Mouse (Mus musculus) adrenal gland, postnatal 4 days (tissue): Measurements from ENCODE around the gene Armc6. TPM values are rescaled to one million over a fixed set of nuclear protein-coding genes. Genes with fewer than 3 reads are reported as not detected.

Experiments
- DNase-seq, 2 experiments: peaks; one replicate each; pipeline ENCODE4 v3.0.0; 2021 to 2022; ENCODE audit warnings: low spot score in 2 of 2, mixed read lengths in 2 of 2
- long read RNA-seq, 2 experiments: library from polyadenylated mRNA; stranded (forward); transcript quantifications; one replicate each; pipeline ENCODE4 v2.0.0; 2021
- total RNA-seq, 2 experiments: library from RNA; stranded (reverse); gene quantifications; 2 replicates each; pipeline ENCODE4 v1.2.3; 2021

The Armc6 gene
- 10 to 100 TPM; 10.1 to 15.1 TPM for total RNA-seq
- long read RNA-seq, experiment 1, transcript Armc6-201 (8 exons, 2,263 nt) = major isoform, 7 of 17 reads
- long read RNA-seq, experiment 1, partial matches to known transcripts = 6 of 17 reads
- long read RNA-seq, experiment 1, other reads (novel, unspliced or antisense) = 4 of 17 reads
- long read RNA-seq, experiment 2, transcript Armc6-201 (8 exons, 2,263 nt) = major isoform, 10 of 23 reads
- long read RNA-seq, experiment 2, partial matches to known transcripts = 1 of 23 reads
- long read RNA-seq, experiment 2, other reads (novel, unspliced or antisense) = 11 of 23 reads

DNA sequence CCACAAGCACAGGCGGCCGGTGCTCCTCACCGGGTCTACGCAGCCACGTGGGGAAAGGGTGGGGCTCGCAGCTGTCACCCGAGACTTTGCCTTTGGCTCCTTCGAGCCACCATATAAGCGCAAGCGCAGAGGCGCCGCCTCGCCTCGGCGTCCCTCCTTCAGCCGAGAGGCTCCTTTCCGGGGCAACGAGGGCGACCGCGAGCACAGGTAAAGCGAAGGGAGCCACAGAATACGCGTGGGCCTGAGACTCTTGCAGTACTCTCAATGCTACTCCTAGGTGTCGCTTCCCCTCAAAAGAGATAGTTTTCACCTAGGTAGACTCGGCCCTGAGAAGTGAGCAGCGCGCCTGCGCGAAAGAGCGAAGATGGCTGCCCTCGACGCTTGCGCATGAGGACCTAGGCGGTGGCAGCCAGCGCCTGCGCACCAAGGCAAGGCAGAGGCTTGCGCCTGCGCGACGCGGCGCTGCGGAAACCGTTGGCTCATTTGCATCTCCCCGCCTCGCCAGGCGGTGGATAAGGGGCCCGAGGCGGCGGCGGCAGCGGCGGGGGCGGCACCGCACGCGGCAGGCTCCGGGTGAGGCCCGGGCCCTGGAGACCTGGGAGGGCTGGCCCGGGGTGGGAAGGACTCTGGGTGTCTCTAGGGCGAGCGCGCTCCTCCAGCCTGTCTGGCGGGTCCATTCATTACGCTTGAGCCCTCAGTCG lies at the start of gene Armc6, which contains the start of gene Sugp2:
Armc6 (minus strand) TSS at position 387 of the 701 bp plus-strand sequence.
Sugp2 (plus strand) TSS at position 147 of the 701 bp plus-strand sequence.
- peak; percentile 75 to 90 for DNase-seq

DNA sequence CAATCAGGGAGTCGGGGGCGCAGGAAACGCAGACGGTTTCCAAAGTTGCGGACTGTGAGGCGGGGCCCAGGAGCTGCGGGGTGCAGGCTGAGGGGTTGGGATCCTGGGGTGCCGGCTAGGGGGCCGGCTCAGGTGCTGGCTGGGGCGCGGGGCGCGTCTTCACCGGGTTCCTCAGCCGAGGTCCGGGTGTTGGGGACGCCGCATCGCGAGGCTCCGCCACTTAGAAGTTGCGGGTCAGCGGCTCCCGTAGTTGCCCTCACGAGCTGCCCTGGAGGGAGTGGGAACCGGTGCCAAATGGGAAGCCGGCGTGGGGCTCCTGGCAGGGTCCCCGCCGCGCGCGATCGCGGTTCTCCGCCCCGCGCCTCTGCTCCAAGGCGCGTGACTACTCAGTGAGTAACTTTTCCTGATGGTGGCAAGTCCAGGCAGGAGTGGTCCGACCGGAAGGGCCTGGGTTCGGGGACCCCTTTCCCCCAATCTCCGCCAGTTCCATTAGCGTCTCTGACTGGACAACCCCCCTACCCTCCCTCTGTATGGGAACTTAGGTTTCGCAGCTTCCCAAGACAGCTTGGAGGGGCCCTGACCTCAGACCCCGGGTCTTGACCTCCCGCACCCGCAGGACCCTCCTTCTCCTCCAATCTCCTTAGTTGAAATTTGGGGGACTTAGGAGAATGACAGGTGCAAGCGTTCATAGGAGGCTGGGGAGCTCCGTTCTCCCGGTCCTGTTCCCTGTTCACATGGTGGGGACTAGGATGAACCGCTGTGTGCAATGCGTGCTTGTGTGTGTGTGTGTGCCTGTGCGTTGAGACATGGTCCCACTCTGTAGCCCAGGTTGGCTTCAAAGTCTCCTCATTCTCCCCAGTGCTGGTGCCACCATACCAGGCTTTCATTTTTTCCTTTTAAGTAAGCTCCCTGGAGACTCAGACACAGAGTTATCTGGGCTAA lies 49.1 kb upstream of the Armc6 start:
- DNase-seq = no peak

DNA sequence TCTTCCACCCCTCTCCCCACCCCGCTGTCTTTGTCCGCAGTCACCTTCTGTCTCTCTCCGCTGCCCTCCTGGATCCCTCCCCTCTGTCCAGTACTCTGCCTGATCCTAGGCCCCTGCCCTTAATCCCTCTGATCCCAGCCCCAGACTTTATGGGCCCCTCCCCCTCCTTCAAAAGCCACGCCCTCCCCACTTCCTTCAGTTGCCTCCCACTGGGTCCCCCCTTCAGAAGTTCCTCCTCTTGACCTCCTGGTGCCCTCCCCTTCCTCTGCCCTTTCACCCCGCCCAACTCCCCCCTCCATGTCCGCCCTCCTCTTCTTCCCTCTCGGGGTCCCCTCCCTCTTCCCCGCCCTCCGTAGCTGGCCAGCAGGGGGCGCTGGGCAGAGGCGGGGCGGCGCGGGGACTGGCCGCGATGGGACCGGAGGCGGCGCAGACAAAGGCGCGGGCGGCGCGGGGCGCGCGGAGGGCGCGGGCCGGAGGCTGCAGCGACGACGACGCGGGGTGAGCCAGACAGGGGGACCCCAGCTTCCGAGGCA lies 48.4 kb upstream of the Armc6 start, which contains the start of gene Homer3:
Homer3 (plus strand) TSS at position 225 of the 533 bp plus-strand sequence.
- DNase-seq = peak; percentile 74 to 86

DNA sequence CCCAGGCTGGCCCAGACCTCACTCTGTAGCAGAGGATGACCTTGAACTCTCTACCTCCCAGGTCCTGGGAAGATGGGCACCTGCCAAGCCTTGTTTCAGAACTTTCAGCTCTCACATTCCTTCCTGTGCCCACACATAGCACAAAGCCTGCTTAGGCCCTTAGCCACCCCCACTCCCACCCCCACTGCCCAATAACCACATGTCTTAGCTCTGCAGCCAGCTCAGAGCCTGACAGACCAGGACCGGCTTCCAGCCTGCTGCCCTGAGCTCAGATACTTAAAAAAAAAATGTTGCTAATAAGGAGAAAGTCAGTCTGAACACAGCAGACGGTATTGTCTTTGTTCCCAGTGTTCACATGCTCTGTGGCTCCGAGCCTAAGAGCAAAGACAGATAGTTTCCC lies 46.7 kb upstream of the Armc6 start:
- DNase-seq = no peak

DNA sequence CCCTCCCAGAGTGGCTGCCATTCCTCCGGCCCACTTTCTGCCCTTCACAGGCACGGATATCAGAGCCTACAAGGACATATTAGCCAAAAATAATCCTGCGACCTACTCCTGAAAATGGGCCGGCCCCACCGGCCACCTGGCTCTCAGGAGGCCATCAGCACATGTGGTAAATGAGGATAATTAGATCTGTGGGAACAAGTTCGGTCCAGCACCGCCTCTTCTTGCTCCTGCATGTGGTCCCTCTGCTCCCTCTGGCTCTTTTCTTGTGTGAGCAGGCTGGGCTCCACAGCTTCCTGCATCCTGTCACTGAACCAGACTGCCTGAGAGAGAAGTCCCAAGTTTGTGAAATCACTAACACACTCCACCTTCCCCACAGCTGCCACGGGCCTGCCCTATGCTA lies 45.0 kb upstream of the Armc6 start:
- no peak for DNase-seq

DNA sequence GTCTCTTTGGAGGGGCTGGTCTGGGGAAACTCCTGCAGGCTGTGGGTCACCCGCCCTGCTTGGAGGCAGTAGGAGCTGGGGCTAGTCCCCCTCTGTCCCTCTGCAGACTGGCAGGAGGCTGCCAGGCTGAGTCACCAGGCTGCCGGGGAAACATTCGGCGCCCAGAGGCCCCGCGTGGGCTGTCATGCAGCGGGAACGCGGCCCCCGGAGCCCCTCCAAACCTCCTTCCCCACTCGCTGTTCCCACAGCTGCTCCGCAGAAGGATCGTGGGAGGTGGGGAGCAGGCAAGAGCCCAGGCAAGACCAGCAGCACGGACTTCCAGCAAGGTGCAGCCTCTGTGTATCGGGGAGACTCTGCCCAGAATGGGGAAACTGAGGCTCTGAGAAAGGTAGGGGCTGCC lies 43.9 kb upstream of the Armc6 start:
- DNase-seq = no peak

DNA sequence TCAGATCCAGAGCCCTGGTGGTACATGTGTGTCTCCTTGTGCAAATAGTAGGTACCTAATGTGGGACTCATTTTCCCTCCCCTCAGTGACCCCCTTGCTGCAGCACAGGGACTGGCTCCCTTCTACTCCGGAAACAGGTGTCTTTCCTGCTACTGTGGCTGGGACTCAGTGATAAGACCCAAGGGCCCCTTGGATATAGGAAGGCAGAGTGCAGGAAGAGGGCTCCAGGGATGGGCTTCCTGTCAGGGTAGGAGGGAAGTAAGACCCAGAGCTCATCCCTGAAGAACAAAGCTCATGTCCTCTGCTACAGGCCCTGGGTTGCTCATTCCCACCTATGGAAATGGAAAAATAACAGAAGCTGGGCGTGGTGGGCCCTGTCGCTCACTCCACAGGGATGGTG lies 42.2 kb upstream of the Armc6 start:
- DNase-seq = no peak

DNA sequence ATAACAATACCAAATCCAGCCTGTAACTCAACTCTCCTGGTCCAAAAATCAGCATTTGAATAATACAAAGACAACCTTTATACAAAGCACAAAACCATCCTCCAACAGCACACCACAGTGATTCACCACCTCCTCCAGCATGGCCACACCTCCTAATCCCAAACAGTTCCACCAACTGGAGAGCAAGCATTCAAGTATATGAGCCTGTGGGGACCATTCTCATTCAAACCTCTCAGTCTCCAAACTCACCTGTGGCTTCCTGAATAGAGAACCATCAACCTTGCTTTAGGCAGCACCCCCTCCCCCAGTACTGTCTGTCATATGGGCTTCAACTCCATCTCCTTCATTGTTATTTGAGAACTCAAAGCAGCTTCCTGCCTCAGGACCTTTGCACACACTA lies 40.1 kb upstream of the Armc6 start:
- DNase-seq = no peak

DNA sequence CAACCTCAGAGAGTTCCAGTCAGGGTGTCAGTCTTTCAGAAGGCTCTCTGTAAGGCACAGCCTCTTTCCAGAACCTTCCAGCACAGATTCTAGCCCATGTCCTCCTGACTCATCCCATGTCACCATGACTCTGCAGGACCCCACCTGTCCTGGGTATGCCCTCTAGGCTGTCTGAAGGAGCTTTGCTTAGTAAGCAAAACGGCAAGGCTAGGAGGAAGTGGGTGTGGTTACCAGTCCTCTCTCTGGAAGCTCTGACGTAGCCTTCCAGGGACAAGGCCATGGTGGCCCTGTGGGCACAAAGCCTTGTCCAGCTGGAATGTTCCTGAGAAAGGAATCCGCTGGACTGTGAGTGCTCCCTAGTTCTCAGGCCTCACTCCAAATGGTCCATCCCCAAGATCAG lies 38.7 kb upstream of the Armc6 start:
- no peak for DNase-seq

DNA sequence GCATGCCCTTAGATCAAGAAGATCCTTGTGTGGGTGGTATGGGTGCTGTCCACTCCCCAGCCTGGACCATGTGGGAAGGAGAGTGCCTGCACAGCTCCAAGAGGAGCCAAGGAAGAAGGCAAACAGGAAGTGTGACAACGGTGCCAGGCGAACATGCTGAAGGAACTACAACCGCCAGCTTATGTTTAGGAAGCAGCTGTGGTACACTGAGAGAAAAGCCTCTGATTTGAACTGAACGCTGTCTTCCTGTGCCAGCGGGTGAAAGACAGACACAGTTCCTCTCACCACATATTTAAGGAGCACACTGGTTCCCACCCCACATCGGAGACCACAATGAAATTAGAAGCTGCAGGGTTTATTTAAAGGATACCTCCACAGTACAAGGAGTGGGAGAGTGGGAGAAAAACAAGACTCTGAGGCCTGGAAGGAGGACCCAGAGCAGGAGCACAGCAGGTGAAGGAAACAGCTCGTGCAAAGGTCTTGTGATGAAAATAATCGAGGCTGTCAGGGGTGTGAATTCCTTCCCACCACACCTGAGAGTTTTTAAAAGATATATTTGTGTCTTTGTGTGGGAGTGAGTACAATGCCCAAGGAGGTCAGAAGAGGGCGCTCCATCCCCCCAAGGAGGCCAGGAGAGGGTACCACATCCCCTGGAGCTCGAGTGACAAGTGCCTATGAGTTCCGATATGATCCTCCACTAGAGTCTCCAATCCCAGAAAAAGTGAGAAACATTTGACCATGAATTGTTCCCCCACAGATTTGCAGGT lies 34.7 kb upstream of the Armc6 start:
- no peak for DNase-seq

DNA sequence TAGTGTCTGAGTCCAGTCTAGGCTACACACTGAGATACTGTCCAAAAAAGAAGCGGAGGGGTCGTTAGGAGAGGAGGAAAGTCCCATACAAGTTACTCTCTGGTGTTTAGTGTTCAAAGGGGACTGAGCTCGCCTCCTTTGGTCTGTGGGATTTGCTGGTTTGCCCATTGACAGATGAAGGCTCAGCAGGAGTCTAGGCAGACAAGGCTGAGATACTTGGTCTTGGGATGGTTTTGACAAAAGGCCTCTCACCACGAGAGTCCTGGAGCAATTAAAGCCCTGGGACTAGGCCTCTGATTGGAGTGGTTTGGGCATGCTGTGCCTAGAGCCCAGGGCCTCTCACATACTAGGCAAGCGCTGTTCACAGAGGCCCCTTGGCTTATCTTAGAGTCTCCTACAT lies 34.0 kb upstream of the Armc6 start:
- no peak for DNase-seq

DNA sequence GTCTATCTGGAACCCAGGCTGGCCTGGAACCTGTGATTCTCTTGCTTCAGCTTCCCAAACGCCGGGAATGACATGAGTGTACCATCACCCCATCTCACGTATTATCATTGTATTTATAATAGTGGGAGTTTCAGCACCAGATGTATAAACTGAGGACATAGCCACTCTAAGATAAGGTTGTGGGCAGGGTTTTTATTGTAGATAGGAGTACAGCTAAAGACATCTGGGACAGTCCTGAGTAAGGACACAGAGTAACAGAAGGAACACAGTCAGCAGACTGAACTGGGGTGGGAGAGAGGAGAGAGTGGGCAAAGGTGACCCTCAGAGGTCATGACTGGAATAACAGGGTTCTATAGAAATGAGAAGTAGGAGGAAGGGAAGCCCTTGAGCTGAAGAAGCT lies 33.4 kb upstream of the Armc6 start:
- DNase-seq = no peak

DNA sequence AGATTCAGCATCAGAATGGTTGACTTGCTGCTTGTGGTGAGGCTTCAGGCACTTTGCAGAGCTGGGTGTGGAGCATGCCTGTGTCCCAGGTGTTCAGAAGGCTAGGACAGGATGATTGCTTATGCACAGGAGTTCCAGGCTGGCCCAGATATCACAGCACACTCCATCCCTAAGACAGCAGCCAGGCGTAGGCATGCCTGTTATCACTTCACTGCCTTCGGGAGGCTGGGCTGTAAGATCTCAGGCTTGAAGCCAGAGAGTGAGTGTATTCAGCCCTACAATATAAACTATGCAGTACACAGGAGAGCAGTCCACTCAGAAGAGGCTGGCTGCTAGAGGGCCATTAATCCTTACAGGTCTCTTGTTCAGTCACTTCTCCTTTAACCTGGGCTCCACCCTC lies 24.8 kb upstream of the Armc6 start:
- DNase-seq = no peak

DNA sequence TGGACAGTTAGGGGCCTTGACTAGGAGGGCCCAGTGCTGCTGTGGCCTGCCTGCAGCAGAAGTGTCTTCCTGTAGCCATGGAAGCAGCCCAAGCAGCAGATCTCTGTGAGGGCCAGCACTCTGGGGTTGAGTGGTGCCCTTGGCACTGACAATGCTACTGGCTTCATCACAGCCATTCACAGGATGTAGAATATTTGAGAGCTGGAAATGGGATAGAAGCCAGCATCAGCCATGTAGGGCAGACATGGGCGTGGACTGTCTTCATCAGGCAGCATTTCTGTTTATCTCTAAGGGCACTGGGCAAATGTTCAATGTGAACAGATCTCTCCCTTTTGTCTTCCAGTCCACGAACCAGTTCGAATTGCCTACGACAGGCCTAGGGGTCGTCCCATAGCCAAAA lies 24.3 kb upstream of the Armc6 start:
- no peak for DNase-seq

DNA sequence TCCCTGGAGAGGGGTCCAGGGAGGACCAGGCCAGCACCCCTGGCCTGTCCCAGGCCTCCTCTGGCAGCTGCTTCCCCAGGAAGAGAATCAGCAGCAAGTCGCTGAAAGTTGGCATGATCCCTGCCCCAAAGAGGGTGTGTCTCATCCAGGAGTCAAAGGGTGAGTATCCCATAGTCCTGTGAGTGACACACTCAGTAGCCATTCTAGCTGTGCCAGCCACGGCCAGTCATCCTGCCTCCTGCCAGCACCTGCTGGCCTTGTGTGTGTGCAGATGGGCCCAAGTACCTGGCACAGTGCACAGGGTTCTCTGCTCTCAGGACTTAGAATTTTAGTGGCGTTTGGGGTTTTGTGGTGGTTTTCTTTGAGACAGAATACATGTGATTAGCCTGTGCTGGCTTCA lies 23.2 kb upstream of the Armc6 start:
- DNase-seq = no peak

DNA sequence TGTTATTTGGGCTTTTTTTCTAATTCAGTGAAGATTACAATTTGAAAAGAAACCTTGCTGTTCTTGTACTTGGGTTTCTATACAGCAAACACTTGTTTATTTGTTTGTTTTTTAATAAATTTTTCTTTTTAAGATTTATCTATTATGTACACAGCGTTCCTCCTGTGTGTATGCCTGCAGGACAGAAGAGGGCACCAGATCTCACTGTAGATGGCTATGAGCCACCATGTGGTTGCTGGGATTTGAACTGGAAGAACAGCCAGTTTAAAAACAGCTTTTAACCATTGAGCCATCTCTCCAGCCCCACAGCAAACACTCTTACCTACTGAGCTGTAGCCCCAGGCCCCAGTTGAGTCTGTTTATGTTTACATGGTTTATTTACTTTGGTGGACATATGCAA lies 20.4 kb upstream of the Armc6 start:
- no peak for DNase-seq

DNA sequence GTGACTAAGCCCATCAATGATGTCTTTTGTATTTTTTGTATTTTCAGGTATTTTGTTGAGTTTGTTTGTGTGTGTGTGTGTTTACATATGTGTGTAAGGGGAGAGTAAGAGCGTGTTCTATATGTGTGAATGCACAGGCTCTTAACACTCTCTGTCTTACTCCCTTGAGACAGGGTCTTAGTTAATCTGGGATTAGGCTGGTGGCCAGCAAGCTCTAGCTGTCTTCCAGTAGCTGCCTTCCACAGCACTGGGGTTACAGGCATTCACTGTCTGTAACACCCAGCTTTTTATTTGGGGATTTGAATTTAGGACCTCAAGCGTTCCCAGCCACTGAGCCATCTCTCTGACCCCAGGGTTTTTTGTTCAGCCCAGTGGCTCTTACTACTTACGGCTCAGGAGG lies 13.6 kb upstream of the Armc6 start:
- DNase-seq = no peak

DNA sequence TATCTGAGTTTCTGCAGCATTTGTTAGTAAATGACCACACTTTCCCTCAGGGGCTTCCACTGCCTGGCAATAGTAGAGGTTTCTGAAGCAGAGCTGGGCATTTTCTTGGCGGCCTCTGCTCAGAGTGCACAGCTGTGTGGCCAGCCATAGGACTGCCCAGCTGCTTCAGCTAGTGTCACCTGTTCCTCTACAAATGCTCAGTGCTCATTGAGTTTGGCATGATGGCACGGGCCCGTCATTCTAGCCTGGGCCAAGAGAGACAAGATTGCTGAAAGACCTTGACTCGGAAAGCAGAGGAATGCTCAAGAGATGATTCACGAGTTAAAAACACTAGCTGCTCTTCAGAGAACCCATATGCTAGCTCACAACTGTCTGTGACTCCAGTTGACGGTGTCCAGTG lies 12.4 kb upstream of the Armc6 start:
- no peak for DNase-seq

DNA sequence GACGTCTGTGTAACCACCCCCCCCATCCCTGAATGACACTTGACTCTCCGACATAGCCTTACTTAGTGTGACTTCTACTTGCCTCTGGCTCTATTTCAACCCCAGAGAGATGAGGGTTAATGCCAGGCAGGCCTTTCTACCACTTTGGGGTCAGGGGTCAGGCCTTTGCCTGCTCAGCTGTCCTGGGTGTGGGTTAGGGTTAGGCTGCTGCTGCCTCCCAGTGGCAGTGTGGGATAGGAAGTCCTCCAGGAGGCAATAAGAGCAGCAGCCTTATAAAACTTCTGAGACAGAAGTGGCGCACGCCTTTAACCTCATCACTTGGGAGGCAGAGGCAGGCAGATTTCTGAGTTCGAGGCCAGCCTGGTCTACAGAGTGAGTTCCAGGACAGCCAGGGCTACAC lies 6.4 kb upstream of the Armc6 start:
- DNase-seq = no peak

DNA sequence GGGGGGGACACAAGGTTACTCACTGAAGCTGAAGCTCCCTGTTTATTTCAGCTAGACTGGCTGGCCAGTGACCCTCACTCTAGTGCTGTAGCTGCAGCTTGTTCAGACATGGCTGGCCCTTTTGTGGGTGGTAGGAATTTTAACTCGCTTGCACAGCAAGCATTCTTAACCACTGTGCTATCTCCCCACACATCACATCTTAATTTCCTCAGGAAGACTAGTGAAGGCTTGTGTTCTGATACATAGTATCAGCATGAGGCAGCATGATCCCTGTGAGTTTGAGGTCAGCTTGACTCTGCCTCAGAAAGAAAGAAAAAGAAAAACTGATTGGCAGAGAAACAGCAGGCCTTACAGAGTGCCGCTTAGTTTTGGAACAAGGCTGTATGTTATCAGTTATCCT lies 3.6 kb upstream of the Armc6 start:
- DNase-seq = no peak

DNA sequence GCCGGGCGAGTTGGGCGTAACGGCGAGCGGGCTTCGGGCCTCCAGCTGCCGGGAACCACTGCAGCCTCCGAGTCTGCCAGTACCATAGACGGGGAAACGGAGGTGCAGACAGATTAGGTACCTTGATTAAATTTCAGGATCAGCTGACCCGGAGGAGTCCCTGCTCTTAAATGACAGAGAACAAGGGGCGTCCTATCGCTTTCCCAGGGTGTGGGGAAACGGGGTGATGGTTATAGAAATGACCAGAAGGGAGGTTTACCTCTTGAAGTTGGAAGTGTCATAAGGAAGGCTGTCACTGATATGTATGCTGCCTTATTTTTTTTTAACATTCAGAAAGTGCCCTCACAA lies 489 bp upstream of the Armc6 start:
- DNase-seq = no peak
